Mouse (Mus musculus) thymus, adult 2 months (tissue): Measurements from ENCODE around the gene Gm15128. TPM values are rescaled to one million over a fixed set of nuclear protein-coding genes. Genes with fewer than 3 reads are reported as not detected.
"Not testable (repeated sequence)": the region's sequence is repeated elsewhere in the genome, so short reads cannot be mapped to it uniquely, and the experiment has no call there.

Experiments
- DNase-seq: peaks from one replicate; pipeline ENCODE4 v3.0.0; 2021
- H3K27ac ChIP-seq: fragments of 200-500 bp; 2 replicates; pipeline ENCODE4 v1.5.1; 2012; ENCODE audit warnings: low read length, control low read depth; ENCODE audit not compliant: control insufficient read depth, insufficient read depth
- H3K27me3 ChIP-seq: fragments of 200-500 bp; 2 replicates; pipeline ENCODE4 v1.6.1; 2012; ENCODE audit warnings: mild to moderate bottlenecking, low read length, moderate library complexity, mixed read lengths; ENCODE audit not compliant: control insufficient read depth, insufficient read depth
- H3K36me3 ChIP-seq: fragments of 200-500 bp; 2 replicates; pipeline ENCODE4 v1.6.1; 2012; ENCODE audit warnings: mild to moderate bottlenecking, low read length, moderate library complexity; ENCODE audit not compliant: control insufficient read depth, insufficient read depth
- H3K4me1 ChIP-seq: fragments of 200-500 bp; replicated peaks from 2 replicates; pipeline ENCODE4 v1.6.1; 2012; ENCODE audit warnings: low read length; ENCODE audit not compliant: control insufficient read depth, insufficient read depth
- H3K4me3 ChIP-seq: fragments of 200-500 bp; 2 replicates; pipeline ENCODE4 v1.5.1; 2012; ENCODE audit warnings: mild to moderate bottlenecking, low read length, control low read depth, moderate library complexity; ENCODE audit not compliant: control insufficient read depth, insufficient read depth
- WGBS: fragments of 180-500 bp; shearing (Covaris S2); methylation state at CpG from one replicate; pipeline ENCODE4 v1.1.7; 2018; 5-methylcytosine and 5-hydroxymethylcytosine counted together
- polyA plus RNA-seq: library from polyadenylated mRNA; depleted of rRNA; stranded (reverse); fragments of >200 nt; gene quantifications from 2 replicates; pipeline ENCODE4 v1.2.3, GENCODE M21; 2012; rRNA removed

Gm15128 gene
- polyA plus RNA-seq = not detected in 2 replicates

- not testable (repeated sequence) for H3K4me1 ChIP-seq, H3K4me3 ChIP-seq, DNase-seq, H3K36me3 ChIP-seq, H3K27me3 ChIP-seq, H3K27ac ChIP-seq
- 86% methylated on average over 7 of the region's 7 CpGs for WGBS
These were observed at the start of gene Gm15128 for GRCm38 (mm10) chrX:147765691-147766090. Gm15128 (plus strand) TSS chrX:147765991.

Other genes starting within 250 kb of the Gm15128 start
- gene Lrch2, start 211.9 kb upstream of the Gm15128 start, polyA plus RNA-seq = 0.19 and 0.20 TPM in 2 replicates
- gene Gm15080, start 227.0 kb downstream of the Gm15128 start, polyA plus RNA-seq = not detected in 2 replicates